Mouse (Mus musculus) heart, embryonic 16.5 days (tissue): ENCODE measurements around the gene Ube2l3. TPM values are rescaled to one million over a fixed set of nuclear protein-coding genes. Genes with fewer than 3 reads are reported as not detected.

Experiments
- ATAC-seq: fragments of 200-750 bp; cut with Nextera tagmentation; replicated peaks from 2 replicates; pipeline ENCODE4 v1.8.0; 2017; ENCODE audit warnings: moderate number of reproducible peaks; ENCODE audit not compliant: insufficient read depth, low FRiP score; ENCODE audit errors: extremely low read depth
- H3K27ac ChIP-seq: fragments of 300-500 bp; sonication (generic); 2 replicates; pipeline ENCODE4 v1.5.1; 2014; ENCODE audit warnings: mild to moderate bottlenecking, low read length, control low read depth, moderate library complexity
- H3K27me3 ChIP-seq: fragments of 300-500 bp; sonication (generic); 2 replicates; pipeline ENCODE4 v1.6.1; 2014; ENCODE audit warnings: low read length, mixed read lengths; ENCODE audit not compliant: control insufficient read depth, insufficient read depth
- H3K36me3 ChIP-seq: fragments of 300-500 bp; sonication (generic); 2 replicates; pipeline ENCODE4 v1.6.1; 2014; ENCODE audit not compliant: control insufficient read depth, insufficient read depth
- H3K4me1 ChIP-seq: fragments of 300-500 bp; sonication (generic); 2 replicates; pipeline ENCODE4 v1.6.1; 2014; ENCODE audit warnings: low read length, mixed read lengths; ENCODE audit not compliant: control insufficient read depth, insufficient read depth
- H3K4me2 ChIP-seq: fragments of 300-500 bp; sonication (generic); 2 replicates; pipeline ENCODE4 v1.6.1; 2014; ENCODE audit warnings: low read depth, mild to moderate bottlenecking, control low read depth, low read length
- H3K4me3 ChIP-seq: fragments of 300-500 bp; sonication (generic); 2 replicates; pipeline ENCODE4 v1.5.1; 2014; ENCODE audit warnings: mild to moderate bottlenecking, control low read depth, low read length
- H3K9ac ChIP-seq: fragments of 300-500 bp; sonication (generic); 2 replicates; pipeline ENCODE4 v1.6.1; 2014; ENCODE audit warnings: low read length, control low read depth
- H3K9me3 ChIP-seq: fragments of 300-500 bp; sonication (generic); replicated peaks from 2 replicates; pipeline ENCODE4 v1.6.1; 2016; ENCODE audit warnings: low read length; ENCODE audit not compliant: control insufficient read depth
- WGBS: fragments of 180-500 bp; shearing (Covaris S2); extraction: QIAGEN DNeasy Blood & Tissue Kit; methylation state at CpG from one replicate; pipeline ENCODE4 v1.1.7; 2014; 5-methylcytosine and 5-hydroxymethylcytosine counted together
- microRNA counts: library from miRNA; unstranded; fragments of <30 nt; microRNA quantifications from one replicate; lab custom pipeline; 2016
- microRNA-seq: library from miRNA; unstranded; fragments of <30 nt; microRNA quantifications from one replicate; pipeline ENCODE4, GENCODE M21; 2017
- polyA plus RNA-seq: library from polyadenylated mRNA; unstranded; fragments of >200 nt; fragmentation: Nextera tagmentation; extraction: Ambion mirVana; gene quantifications from 2 replicates; pipeline ENCODE4 v1.2.1, GENCODE M21; 2015

The Ube2l3 gene
- polyA plus RNA-seq, 1 experiment from 2014 or later = 284 TPM

DNA sequence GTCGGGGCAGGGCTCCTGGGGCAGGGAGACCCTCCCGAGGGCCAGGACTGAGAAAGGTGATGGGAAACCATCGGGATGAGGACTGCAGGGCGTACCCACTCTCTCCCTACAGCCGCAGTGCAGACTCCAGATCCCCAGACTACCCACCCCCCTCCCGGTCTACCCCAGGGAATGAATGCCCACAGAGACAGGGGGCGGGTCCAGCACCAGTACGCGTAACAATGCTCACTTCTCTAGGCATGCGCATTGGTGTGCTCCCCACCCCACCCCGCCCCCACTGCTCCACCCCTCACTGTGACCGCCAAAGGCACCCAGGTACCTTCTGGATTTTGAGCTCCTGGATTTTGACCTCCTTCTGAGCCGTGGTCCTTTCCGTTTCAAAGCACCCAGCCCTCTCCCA lies 80.9 kb downstream of the Ube2l3 start:
- no peak overlapping the region for H3K9ac ChIP-seq
- H3K27ac ChIP-seq = no peak overlapping the region
- no peak for ATAC-seq
- no peak overlapping the region for H3K4me3 ChIP-seq
- H3K36me3 ChIP-seq = peaks cover 6% of the 10 kb centered on the region
- no peaks in the 10 kb centered on the region for H3K27me3 ChIP-seq
- no peaks in the 10 kb centered on the region for H3K9me3 ChIP-seq
- WGBS = 80% methylated on average over 14 of the region's 14 CpGs
- no peak overlapping the region for H3K4me2 ChIP-seq
- H3K4me1 ChIP-seq = peaks cover 18% of the 10 kb centered on the region

DNA sequence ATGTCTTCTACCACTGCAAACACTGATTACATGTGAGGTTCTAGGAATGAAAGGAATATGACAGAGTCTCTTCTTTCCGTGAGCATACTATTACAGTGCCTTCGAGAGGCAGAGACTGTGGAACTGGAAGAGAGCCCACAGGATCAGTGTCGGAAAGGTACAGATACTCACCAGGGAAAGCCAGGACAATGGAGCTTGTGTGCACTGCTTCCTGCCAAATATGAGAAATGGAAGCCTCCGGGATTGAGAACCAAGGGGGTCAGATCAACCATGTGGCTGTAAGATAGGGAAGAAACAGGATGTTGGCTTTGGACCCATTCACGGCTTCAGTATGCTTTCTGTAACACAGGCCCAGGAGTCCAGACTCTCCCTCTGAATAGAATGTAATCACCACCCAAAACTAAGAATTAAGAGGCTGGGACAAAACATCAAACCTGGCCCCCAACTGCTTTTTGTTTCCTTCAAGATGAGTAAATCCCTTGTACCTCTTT lies 85.1 kb downstream of the Ube2l3 start:
- peaks cover 6% of the 10 kb centered on the region for H3K36me3 ChIP-seq
- no peaks in the 10 kb centered on the region for H3K4me1 ChIP-seq
- ATAC-seq = peak; percentile 62; the same call in 1 of the 2 replicates
- H3K27me3 ChIP-seq = no peaks in the 10 kb centered on the region
- WGBS = 75% methylated on average over 5 of the region's 5 CpGs
- no peak overlapping the region for H3K4me2 ChIP-seq
- H3K9me3 ChIP-seq = no peaks in the 10 kb centered on the region
- H3K27ac ChIP-seq = peak overlapping the region; percentile 47
- no peak overlapping the region for H3K9ac ChIP-seq
- H3K4me3 ChIP-seq = no peak overlapping the region

DNA sequence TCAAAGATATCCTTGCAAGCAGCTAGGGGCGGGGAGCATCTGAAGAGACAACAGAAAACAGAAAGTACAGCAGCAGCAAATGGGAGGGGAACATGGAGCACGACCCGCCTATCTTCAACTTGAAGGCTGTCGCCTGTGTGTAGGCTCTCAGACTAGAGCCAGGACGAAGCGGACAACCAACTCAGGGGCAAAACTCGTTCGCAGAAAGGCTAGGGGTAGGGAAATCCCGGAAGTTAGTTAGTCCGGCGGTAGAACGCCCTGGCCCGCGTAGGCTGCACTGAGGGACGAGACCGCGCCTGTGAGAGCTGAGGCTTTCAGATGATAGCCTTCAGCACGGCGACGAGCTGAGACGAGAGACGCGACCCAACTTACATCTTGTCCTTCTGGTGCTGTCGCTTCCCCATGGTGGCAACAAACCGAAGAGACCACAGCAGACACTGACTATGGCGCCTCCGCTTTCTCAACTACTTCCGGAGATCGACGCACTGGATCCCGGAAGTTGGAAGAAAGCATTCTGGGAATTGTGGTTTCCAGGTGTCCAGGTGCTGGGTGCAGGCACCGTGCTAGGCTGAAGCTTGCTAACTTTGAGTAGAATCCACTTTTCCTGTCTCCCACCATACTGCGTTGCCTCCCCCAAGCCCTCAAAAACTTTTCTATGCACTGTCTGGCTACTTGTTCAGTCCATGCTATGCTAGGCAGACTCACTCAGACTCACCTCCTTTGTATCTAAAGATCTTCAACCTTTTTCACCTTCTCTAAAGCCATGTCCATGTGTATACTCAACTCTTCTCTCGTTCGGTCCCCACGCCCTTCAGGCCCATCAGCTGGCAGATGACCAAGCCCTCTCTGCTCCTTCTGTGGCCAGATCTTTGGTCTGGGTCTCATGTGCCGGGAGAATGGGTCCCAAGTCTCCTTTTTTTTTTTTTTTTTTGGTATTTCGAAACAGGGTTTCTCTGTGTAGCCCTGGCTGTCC lies 91.4 kb downstream of the Ube2l3 start, which contains the start of gene Ppil2:
Ppil2 (minus strand) TSS at position 487 of the 973 bp plus-strand sequence.
- H3K36me3 ChIP-seq = peaks cover 8% of the 10 kb centered on the region; the same call in 1 of the 2 replicates
- H3K4me2 ChIP-seq = peak within 1 kb of the TSS; percentile 82
- no peaks in the 10 kb centered on the region for H3K9me3 ChIP-seq
- peak within 1 kb of the TSS; percentile 82 for H3K9ac ChIP-seq
- 7% methylated on average over 38 of the region's 38 CpGs for WGBS
- H3K4me1 ChIP-seq = peaks cover 14% of the 10 kb centered on the region
- peak within 1 kb of the TSS; percentile 73 for H3K27ac ChIP-seq
- peak within 1 kb of the TSS; percentile 87 for H3K4me3 ChIP-seq
- ATAC-seq = peak; percentile 76
- H3K27me3 ChIP-seq = no peaks in the 10 kb centered on the region

DNA sequence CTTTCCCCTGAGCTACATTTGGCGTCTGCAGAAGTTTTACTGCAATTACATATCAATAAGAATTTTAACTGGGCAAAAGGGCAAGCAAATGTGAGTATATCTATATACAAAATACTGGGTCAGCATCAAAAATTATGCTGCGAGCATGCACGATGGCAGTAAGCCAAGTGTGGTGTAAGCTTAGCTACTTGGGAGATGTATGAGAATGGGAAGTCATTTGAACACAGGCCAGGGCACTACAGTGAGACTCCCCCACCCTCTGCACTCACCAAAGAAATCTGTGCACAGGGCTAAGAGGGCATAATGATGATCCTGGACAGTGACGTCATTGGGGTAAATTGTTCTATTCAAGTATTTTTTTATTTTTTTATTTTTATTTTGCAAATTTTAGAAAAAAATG lies 97.8 kb downstream of the Ube2l3 start:
- Histone ChIP-seq H3K4me2 (no peak overlapping the region), H3K4me1 (peaks cover 2% of the 10 kb centered on the region), H3K27me3 (no peaks in the 10 kb centered on the region), H3K4me3 (no peak overlapping the region), H3K36me3 (peaks cover 28% of the 10 kb centered on the region), H3K27ac (no peak overlapping the region), H3K9ac (no peak overlapping the region), H3K9me3 (no peaks in the 10 kb centered on the region)
- no peak for ATAC-seq
- 71% methylated on average over 4 of the region's 4 CpGs for WGBS

DNA sequence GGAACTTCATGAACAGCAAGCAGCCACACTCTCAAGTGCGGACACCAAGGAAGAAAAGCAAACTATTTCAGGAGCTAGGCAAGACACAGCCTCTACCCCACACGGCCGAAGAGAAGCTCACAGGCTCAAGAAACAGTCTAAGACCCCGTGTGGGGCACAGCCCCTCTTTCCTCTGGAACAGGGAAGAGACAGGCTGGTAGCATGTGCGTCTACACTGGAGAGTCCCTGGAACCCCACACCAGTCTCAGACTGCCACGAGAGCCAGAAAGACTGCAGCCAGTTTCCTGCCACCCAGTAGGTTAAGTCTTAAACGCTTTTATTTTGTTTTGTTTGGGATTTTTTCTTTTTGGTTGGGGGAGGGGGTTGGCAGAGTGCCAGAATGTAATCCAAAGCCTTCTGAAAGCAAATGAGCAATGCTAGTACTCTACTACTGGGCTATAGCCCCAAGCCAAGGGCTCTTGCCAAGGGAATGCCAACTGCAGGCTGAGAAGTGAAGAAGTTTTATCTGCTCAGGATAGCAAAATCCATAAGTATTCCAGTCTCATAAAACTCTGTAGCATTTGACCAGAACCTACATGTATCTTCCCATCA lies 99.7 kb downstream of the Ube2l3 start:
- no peak overlapping the region for H3K4me2 ChIP-seq
- no peak overlapping the region for H3K9ac ChIP-seq
- WGBS = 66% methylated on average over 7 of the region's 7 CpGs
- no peak overlapping the region for H3K4me3 ChIP-seq
- no peak for ATAC-seq
- H3K36me3 ChIP-seq = peaks cover 27% of the 10 kb centered on the region
- H3K9me3 ChIP-seq = no peaks in the 10 kb centered on the region
- H3K4me1 ChIP-seq = no peaks in the 10 kb centered on the region
- H3K27me3 ChIP-seq = no peaks in the 10 kb centered on the region
- H3K27ac ChIP-seq = no peak overlapping the region

MicroRNA genes within 50 kb of the gene (microRNA counts, 519-probe panel; counts per million panel counts)
- microRNA mmu-miR-130b (lab: Ali Mortazavi, UCI) = 3,332 counts per million, percentile 86 among the panel's probes with 10 or more counts
- 2,419 counts per million, percentile 55 among the panel's probes with 10 or more counts for microRNA mmu-miR-301b (lab: Ali Mortazavi, UCI)

Small RNA genes lying within 50 kb of the gene (microRNA-seq; reads per million reads assigned to microRNA genes)
- gene Mir130b = 3,514 reads per million, percentile 90 among the genes with 10 or more reads in this experiment
- gene Mir301b = 49.1 reads per million, percentile 43 among the genes with 10 or more reads in this experiment

Other genes starting within 250 kb of the Ube2l3 start
- gene Mapk1, start 219.3 kb downstream of the Ube2l3 start, polyA plus RNA-seq = 129 and 131 TPM in 2 replicates
- gene Ypel1, start 133.0 kb downstream of the Ube2l3 start, polyA plus RNA-seq = 9.4 and 10.1 TPM in 2 replicates
- gene Ppil2, start 91.4 kb downstream of the Ube2l3 start, polyA plus RNA-seq = 102 and 111 TPM in 2 replicates
- gene 2610318N02Rik, start 77.5 kb downstream of the Ube2l3 start, polyA plus RNA-seq = 16.6 and 19.6 TPM in 2 replicates
- gene Sdf2l1, start 70.3 kb downstream of the Ube2l3 start, polyA plus RNA-seq = 54.5 and 61.9 TPM in 2 replicates
- gene Ydjc, start 58.0 kb downstream of the Ube2l3 start, polyA plus RNA-seq = 4.1 and 6.5 TPM in 2 replicates
- gene Ccdc116, start 55.4 kb downstream of the Ube2l3 start, polyA plus RNA-seq = 0.22 and 0.76 TPM in 2 replicates
- gene Rimbp3, start 6.0 kb upstream of the Ube2l3 start, polyA plus RNA-seq = 0.17 and 0.34 TPM in 2 replicates
- 4.0 and 5.0 TPM in 2 replicates for gene Hic2, start 30.9 kb upstream of the Ube2l3 start, polyA plus RNA-seq
- gene Tmem191c, start 73.4 kb upstream of the Ube2l3 start, polyA plus RNA-seq = 10.8 and 15.0 TPM in 2 replicates
- gene Serpind1, start 128.7 kb upstream of the Ube2l3 start, polyA plus RNA-seq = 0.66 and 0.67 TPM in 2 replicates
- 11.6 and 12.9 TPM in 2 replicates for gene Snap29, start 203.3 kb upstream of the Ube2l3 start, polyA plus RNA-seq
- gene Pi4ka, start 203.7 kb upstream of the Ube2l3 start, polyA plus RNA-seq = 30.8 and 31.7 TPM in 2 replicates
- 43.2 and 52.2 TPM in 2 replicates for gene Crkl, start 249.3 kb upstream of the Ube2l3 start, polyA plus RNA-seq